Mouse (Mus musculus) layer of hippocampus, postnatal 14 days (tissue): ENCODE measurements around the gene AI661453. TPM values are rescaled to one million over a fixed set of nuclear protein-coding genes. Genes with fewer than 3 reads are reported as not detected.

Source experiments
- DNase-seq, 2 experiments: peaks; one replicate each; pipeline ENCODE4 v3.0.0; 2021 to 2022; ENCODE audit warnings: low spot score in 2 of 2, mixed read lengths in 1 of 2
- total RNA-seq, 2 experiments: library from RNA; stranded (reverse); gene quantifications; 2 replicates each; pipeline ENCODE4 v1.2.3; 2021

Gene AI661453
- total RNA-seq, 2 experiments from 2014 or later = 0.28 to 0.48 TPM

GRCm38 (mm10) chr17:47440359-47440890 is 4.0 kb downstream of the AI661453 start:
- DNase-seq = no peak

- no peak for DNase-seq
These were observed 5.1 kb downstream of the AI661453 start for GRCm38 (mm10) chr17:47441296-47442051.

- no peak for DNase-seq
These were observed 5.9 kb downstream of the AI661453 start for GRCm38 (mm10) chr17:47442271-47442670.

- no peak for DNase-seq
These were observed 7.7 kb downstream of the AI661453 start for GRCm38 (mm10) chr17:47444113-47444512.

GRCm38 (mm10) chr17:47445518-47445917 is 9.1 kb downstream of the AI661453 start:
- DNase-seq = no peak

- DNase-seq = no peak
These were observed 9.6 kb downstream of the AI661453 start for GRCm38 (mm10) chr17:47446025-47446424.

- no peak for DNase-seq
These were observed 10.1 kb downstream of the AI661453 start for GRCm38 (mm10) chr17:47446561-47446960.

- no peak for DNase-seq
These were observed 12.3 kb downstream of the AI661453 start for GRCm38 (mm10) chr17:47448523-47449372.

- DNase-seq = no peak
These were observed 13.0 kb downstream of the AI661453 start for GRCm38 (mm10) chr17:47449432-47449831.

GRCm38 (mm10) chr17:47450239-47450638 is 13.8 kb downstream of the AI661453 start:
- DNase-seq = no peak

- DNase-seq = no peak
These were observed 14.6 kb downstream of the AI661453 start for GRCm38 (mm10) chr17:47450880-47451565.

GRCm38 (mm10) chr17:47452886-47453285 is 16.5 kb downstream of the AI661453 start:
- no peak for DNase-seq

- DNase-seq = no peak
These were observed 18.3 kb downstream of the AI661453 start for GRCm38 (mm10) chr17:47454675-47455074.

- DNase-seq = no peak
These were observed 21.9 kb downstream of the AI661453 start for GRCm38 (mm10) chr17:47458310-47458709.

GRCm38 (mm10) chr17:47458936-47459335 is 22.5 kb downstream of the AI661453 start:
- no peak for DNase-seq

GRCm38 (mm10) chr17:47459341-47459919 is 23.0 kb downstream of the AI661453 start:
- DNase-seq = no peak

- DNase-seq = no peak
These were observed 25.3 kb downstream of the AI661453 start for GRCm38 (mm10) chr17:47461688-47462087.

- DNase-seq = no peak
These were observed 25.8 kb downstream of the AI661453 start for GRCm38 (mm10) chr17:47462209-47462608.

- no peak for DNase-seq
These were observed 26.4 kb downstream of the AI661453 start for GRCm38 (mm10) chr17:47462728-47463388.

- no peak for DNase-seq
These were observed 28.0 kb downstream of the AI661453 start for GRCm38 (mm10) chr17:47464248-47464965.
